Mouse (Mus musculus) intestine, embryonic 16.5 days (tissue): ENCODE results near the gene Prkg1. TPM values are rescaled to one million over a fixed set of nuclear protein-coding genes. Genes with fewer than 3 reads are reported as not detected.

Experiments
- ATAC-seq: fragments of 200-750 bp; cut with Nextera tagmentation; 2 replicates; pipeline ENCODE4 v1.8.0; 2017; ENCODE audit warnings: moderate TSS enrichment, moderate library complexity
- H3K27ac ChIP-seq: fragments of 300-500 bp; sonication (generic); 2 replicates; pipeline ENCODE4 v1.5.1; 2014; ENCODE audit warnings: mild to moderate bottlenecking, low read length
- H3K27me3 ChIP-seq: fragments of 300-500 bp; sonication (generic); replicated peaks from 2 replicates; pipeline ENCODE4 v1.6.1; 2014; ENCODE audit warnings: low read length, control low read depth, mixed read lengths; ENCODE audit not compliant: control insufficient read depth, insufficient read depth
- H3K36me3 ChIP-seq: fragments of 300-500 bp; sonication (generic); 2 replicates; pipeline ENCODE4 v1.6.1; 2014; ENCODE audit warnings: low read length, control low read depth; ENCODE audit not compliant: control insufficient read depth, insufficient read depth
- H3K4me1 ChIP-seq: fragments of 300-500 bp; sonication (generic); 2 replicates; pipeline ENCODE4 v1.6.1; 2014; ENCODE audit warnings: low read length, control low read depth, mixed read lengths; ENCODE audit not compliant: control insufficient read depth, insufficient read depth
- H3K4me2 ChIP-seq: fragments of 300-500 bp; sonication (generic); 2 replicates; pipeline ENCODE4 v1.6.1; 2014; ENCODE audit warnings: low read depth, low read length, control low read depth
- H3K4me3 ChIP-seq: fragments of 300-500 bp; sonication (generic); 2 replicates; pipeline ENCODE4 v1.5.1; 2014; ENCODE audit warnings: mild to moderate bottlenecking, low read length
- H3K9ac ChIP-seq: fragments of 300-500 bp; sonication (generic); 2 replicates; pipeline ENCODE4 v1.6.1; 2014; ENCODE audit warnings: low read depth, low read length
- H3K9me3 ChIP-seq: fragments of 300-500 bp; sonication (generic); 2 replicates; pipeline ENCODE4 v1.6.1; 2016; ENCODE audit warnings: low read length, control low read depth; ENCODE audit not compliant: control insufficient read depth
- WGBS: fragments of 180-500 bp; shearing (Covaris S2); extraction: QIAGEN DNeasy Blood & Tissue Kit; methylation state at CpG from one replicate; pipeline ENCODE4 v1.1.7; 2014; 5-methylcytosine and 5-hydroxymethylcytosine counted together
- polyA plus RNA-seq: library from polyadenylated mRNA; unstranded; fragments of >200 nt; fragmentation: Nextera tagmentation; extraction: Ambion mirVana; gene quantifications from 2 replicates; pipeline ENCODE4 v1.2.1, GENCODE M21; 2015

Prkg1 gene
- polyA plus RNA-seq, 1 experiment from 2014 or later = 6.6 TPM

DNA sequence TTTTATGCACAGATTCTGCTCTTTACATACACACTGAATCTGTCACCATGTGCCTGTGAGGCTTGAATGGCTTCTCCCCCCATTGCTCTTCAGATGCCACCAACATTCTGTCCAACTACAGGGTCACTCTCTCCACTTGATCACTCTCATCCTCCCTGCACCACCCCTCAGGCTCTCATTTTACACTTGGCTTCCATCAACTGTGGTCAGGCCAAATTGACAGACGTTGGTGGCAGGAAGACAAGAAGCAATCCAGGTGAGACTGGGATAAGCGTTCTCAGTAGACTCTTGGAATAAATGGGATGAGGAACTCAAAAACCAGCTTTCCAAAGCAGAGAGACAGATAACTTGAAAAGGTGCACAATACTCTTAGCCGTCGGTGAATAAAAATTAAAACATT lies 786.7 kb downstream of the Prkg1 start:
- Histone ChIP-seq H3K4me1 (no peaks in the 10 kb centered on the region), H3K9me3 (no peaks in the 10 kb centered on the region), H3K27me3 (no peaks in the 10 kb centered on the region), H3K36me3 (no peaks in the 10 kb centered on the region), H3K9ac (no peak overlapping the region), H3K27ac (no peak overlapping the region), H3K4me3 (no peak overlapping the region), H3K4me2 (no peak overlapping the region)
- WGBS = 86% methylated on average over 4 of the region's 4 CpGs
- ATAC-seq = no peak

DNA sequence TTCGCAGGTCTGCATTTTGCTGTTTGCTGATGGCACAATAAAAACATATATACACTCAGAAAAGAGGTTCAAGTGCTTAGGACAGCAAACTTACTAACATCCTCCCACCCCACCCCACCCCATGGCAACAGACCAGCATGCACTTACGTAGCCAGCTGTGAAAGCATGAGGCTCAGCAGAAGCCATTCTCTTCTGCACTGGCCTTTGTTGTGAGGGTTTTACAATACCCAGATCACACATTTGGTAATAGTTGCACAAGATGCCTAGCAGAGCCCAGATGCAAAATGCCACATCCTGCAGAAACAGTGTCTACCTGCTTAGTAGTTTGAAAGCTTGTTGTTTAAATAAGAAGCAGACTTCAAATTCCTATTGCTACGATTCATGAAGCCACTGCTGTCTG lies 814.2 kb downstream of the Prkg1 start:
- 62% methylated on average over 3 of the region's 3 CpGs for WGBS
- Histone ChIP-seq H3K4me3 (no peak overlapping the region), H3K27me3 (no peaks in the 10 kb centered on the region), H3K9me3 (no peaks in the 10 kb centered on the region), H3K9ac (no peak overlapping the region), H3K4me1 (no peaks in the 10 kb centered on the region), H3K27ac (no peak overlapping the region), H3K4me2 (no peak overlapping the region), H3K36me3 (no peaks in the 10 kb centered on the region)
- ATAC-seq = no peak

DNA sequence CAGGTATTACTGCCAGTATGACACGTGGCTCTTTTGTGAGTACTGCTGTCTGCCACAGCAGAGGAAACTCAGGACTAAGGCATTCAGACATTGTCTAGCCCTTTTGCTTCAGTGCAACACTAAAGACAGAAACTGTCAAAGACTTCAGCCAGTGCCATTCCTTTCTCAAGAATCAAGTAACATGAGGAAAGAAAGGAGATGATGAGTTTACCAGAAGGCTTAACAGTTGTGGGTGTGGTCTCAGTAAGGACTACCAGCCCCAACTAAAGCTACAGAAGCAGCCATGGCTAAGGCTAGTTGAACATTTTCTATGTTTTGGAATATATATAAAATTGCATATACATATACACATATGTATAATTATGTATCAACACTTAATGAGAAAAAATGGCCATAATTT lies 816.6 kb downstream of the Prkg1 start:
- Histone ChIP-seq H3K27me3 (no peaks in the 10 kb centered on the region), H3K4me2 (no peak overlapping the region), H3K4me3 (no peak overlapping the region), H3K9ac (no peak overlapping the region), H3K27ac (no peak overlapping the region), H3K4me1 (no peaks in the 10 kb centered on the region), H3K36me3 (no peaks in the 10 kb centered on the region), H3K9me3 (no peaks in the 10 kb centered on the region)
- no peak for ATAC-seq
- WGBS = 71% methylated on average over 1 of the region's 1 CpGs

DNA sequence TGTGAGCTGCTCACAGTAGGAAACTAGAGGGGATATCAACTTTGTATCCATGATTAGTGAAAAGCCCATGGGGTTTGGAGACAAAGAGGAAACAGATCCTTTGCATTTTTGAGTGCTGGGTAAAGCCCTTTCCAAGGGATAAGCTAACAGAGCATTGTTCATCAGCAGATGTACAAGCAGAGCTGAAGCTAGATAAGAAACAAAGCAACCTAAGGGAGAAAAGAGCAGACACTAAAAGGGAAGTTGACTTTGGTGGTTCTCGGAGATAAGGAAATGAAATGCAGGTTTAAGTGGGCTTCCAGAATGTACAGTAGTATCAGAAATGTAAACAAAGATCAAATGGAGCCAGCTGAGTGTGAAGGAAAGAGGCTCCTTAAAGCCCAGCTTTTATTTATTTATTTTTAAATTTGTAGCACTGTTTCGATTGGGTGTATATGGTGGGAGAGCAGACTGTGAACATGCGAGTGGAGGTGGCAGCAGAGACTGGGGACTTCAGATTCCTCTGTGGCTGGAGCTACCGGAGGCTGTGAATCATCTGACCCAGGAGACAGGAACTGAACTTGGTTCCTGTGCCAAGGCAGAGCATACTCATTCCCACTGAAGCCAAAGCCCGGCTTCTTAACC lies 822.4 kb downstream of the Prkg1 start:
- Histone ChIP-seq H3K27ac (no peak overlapping the region), H3K36me3 (no peaks in the 10 kb centered on the region), H3K9ac (no peak overlapping the region), H3K4me2 (no peak overlapping the region), H3K4me1 (no peaks in the 10 kb centered on the region), H3K4me3 (no peak overlapping the region), H3K9me3 (no peaks in the 10 kb centered on the region), H3K27me3 (no peaks in the 10 kb centered on the region)
- no peak for ATAC-seq
- WGBS = 32% methylated on average over 5 of the region's 5 CpGs

DNA sequence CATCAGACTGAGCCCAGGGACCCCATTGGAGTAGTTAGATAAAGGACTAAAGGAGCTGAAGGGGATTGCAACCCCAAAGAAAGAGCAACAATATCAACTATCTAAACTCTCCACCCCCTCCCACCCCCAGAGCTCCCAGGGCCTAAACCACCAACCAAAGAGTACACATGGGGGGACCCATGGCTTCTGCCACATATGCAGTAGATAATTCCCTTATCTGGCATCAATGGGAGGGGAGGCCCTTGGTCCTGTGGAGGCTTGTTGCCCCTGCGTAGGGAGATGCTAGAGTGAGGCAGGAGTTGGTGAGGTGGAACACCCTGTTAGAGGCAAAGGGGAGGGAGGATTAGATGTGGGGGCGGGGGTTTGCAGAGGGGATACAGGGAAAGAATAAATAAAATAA lies 826.8 kb downstream of the Prkg1 start:
- Histone ChIP-seq H3K36me3 (no peaks in the 10 kb centered on the region), H3K9ac (no peak overlapping the region), H3K27ac (no peak overlapping the region), H3K4me1 (no peaks in the 10 kb centered on the region), H3K9me3 (no peaks in the 10 kb centered on the region), H3K4me2 (no peak overlapping the region), H3K4me3 (no peak overlapping the region), H3K27me3 (no peaks in the 10 kb centered on the region)
- 89% methylated on average over 2 of the region's 2 CpGs for WGBS
- no peak for ATAC-seq

DNA sequence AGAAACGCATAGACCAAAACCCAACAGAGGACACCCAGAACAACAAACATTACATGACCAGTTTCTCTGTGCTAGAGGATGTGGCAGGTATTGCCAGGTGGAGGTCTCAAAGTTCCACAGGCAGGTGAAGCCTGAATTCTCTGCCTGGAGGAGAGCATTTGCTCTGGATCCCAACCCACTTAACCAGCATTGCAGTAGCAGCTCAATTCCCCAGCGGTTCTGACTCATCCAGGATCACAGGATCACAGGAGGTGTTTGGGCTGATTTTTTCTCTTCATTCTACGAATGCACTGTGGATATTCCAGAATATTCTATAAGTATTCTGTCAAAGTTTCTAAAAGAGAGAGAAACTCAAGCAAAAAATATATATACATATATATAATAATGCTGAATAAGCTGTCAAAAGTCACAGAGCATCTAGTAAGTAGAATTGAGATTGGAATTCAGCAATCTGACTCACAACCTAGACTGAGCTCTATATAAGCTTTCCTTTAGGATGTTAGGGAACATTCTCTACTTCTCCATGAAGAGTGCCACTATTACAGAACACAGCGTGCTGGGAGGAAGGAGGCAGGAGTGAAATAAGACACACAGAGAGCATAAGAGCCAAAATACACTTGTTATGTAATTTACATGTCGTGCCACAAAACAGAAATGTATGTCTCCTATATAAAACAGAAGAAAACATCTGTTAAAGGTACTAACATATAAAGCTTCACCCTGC lies 833.2 kb downstream of the Prkg1 start:
- no peak overlapping the region for H3K4me3 ChIP-seq
- 90% methylated on average over 5 of the region's 5 CpGs for WGBS
- no peaks in the 10 kb centered on the region for H3K9me3 ChIP-seq
- no peaks in the 10 kb centered on the region for H3K36me3 ChIP-seq
- H3K9ac ChIP-seq = no peak overlapping the region
- no peaks in the 10 kb centered on the region for H3K4me1 ChIP-seq
- no peak for ATAC-seq
- H3K27me3 ChIP-seq = no peaks in the 10 kb centered on the region
- H3K27ac ChIP-seq = no peak overlapping the region
- no peak overlapping the region for H3K4me2 ChIP-seq

DNA sequence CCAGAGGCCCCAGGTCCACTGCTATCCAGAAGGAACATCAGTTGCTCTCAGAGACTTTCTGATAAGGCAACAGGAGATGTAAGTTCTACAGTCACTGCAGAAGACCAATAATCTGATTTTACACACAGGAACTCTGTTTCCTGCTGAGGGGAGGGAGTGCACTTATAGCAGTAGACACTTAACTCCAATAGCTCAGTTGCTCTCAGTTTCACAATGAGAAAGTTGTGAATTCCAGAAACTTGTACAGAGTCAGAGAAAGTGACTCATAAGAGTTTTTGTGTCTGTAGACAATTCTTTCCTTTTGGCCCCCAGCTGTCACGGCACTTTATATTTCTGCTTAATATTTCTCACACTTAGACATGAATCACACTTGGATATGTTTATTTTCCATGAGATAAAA lies 840.8 kb downstream of the Prkg1 start:
- H3K4me1 ChIP-seq = no peaks in the 10 kb centered on the region
- WGBS = 77% methylated on average over 1 of the region's 1 CpGs
- no peak for ATAC-seq
- no peak overlapping the region for H3K4me2 ChIP-seq
- H3K36me3 ChIP-seq = no peaks in the 10 kb centered on the region
- H3K9me3 ChIP-seq = no peaks in the 10 kb centered on the region
- no peaks in the 10 kb centered on the region for H3K27me3 ChIP-seq
- H3K27ac ChIP-seq = no peak overlapping the region
- no peak overlapping the region for H3K9ac ChIP-seq
- H3K4me3 ChIP-seq = no peak overlapping the region

DNA sequence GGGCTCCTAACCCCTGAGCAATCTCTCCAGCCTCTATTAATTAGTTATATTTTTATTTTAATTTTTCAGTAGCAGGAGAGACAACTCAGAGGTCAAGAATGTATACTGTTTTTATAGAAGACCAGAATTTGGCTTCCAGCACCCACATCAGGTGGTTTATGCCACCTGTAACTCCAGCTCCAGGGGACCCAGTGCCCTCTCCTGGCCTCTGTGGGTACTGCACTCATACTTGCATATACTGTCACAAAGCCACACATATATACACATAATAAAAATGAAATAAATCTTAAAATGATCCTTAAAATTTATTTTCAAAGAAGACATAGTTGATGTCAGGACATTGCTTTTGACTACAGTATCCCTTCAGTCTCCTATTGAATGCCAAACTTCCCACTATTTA lies 862.5 kb downstream of the Prkg1 start:
- Histone ChIP-seq H3K9ac (no peak overlapping the region), H3K27ac (no peak overlapping the region), H3K4me2 (no peak overlapping the region), H3K36me3 (no peaks in the 10 kb centered on the region), H3K9me3 (no peaks in the 10 kb centered on the region), H3K27me3 (no peaks in the 10 kb centered on the region), H3K4me3 (no peak overlapping the region), H3K4me1 (no peaks in the 10 kb centered on the region)
- ATAC-seq = no peak

DNA sequence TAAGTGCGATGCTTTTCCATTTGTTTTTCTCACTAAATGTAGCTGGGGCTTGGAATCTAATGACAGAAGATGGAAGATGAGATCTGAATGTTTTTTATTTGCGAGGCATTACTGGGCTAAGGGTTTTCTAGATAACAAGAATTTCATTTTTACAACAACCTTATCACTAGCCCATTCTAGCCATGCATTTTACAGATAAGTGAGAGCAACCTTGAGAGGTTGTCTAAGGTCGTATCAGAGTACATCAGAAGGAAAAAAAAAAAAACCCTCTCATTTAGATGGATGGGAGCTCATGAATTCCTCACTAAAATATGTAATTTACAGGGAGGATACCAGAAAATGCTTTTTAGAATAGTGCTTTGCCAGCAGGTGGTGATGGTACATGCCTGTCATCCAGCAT lies 863.8 kb downstream of the Prkg1 start:
- Histone ChIP-seq H3K4me2 (no peak overlapping the region), H3K9me3 (no peaks in the 10 kb centered on the region), H3K4me1 (no peaks in the 10 kb centered on the region), H3K9ac (no peak overlapping the region), H3K27ac (no peak overlapping the region), H3K36me3 (no peaks in the 10 kb centered on the region), H3K27me3 (no peaks in the 10 kb centered on the region), H3K4me3 (no peak overlapping the region)
- ATAC-seq = no peak
- WGBS = 75% methylated on average over 3 of the region's 3 CpGs

DNA sequence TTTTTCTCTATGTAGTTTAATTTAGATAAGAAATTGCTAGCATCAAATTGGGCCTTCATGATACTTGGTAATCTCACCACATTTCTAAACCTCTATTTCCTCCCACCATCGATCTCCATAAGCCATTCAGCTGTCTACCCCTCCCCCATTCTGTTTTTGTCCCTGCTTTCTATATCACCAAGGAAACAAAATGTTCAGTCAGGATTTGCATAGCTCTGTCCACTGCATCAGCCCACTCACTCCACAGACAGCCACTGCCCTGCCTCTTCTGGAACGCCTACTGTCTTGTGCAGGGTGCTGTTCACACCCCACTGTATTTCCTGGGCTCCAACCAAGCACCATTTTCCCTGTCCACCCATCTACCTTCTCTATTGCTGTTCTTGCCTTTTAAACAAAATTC lies 874.5 kb downstream of the Prkg1 start:
- H3K9ac ChIP-seq = no peak overlapping the region
- H3K4me2 ChIP-seq = no peak overlapping the region
- no peak overlapping the region for H3K4me3 ChIP-seq
- no peak overlapping the region for H3K27ac ChIP-seq
- H3K9me3 ChIP-seq = no peaks in the 10 kb centered on the region
- ATAC-seq = no peak
- no peaks in the 10 kb centered on the region for H3K27me3 ChIP-seq
- no peaks in the 10 kb centered on the region; the same call in 1 of the 2 replicates for H3K4me1 ChIP-seq
- H3K36me3 ChIP-seq = no peaks in the 10 kb centered on the region
- WGBS = 84% methylated on average over 2 of the region's 2 CpGs
